Mouse (Mus musculus) liver, embryonic 11.5 days (tissue): ENCODE measurements around the gene Dock2. TPM values are rescaled to one million over a fixed set of nuclear protein-coding genes. Genes with fewer than 3 reads are reported as not detected.

Source experiments
- ATAC-seq: fragments of 200-750 bp; cut with Nextera tagmentation; replicated peaks from 2 replicates; pipeline ENCODE4 v1.8.0; 2017; ENCODE audit warnings: moderate number of reproducible peaks, mild to moderate bottlenecking, moderate TSS enrichment, moderate library complexity; ENCODE audit not compliant: low FRiP score
- DNase-seq: peaks from one replicate; pipeline ENCODE4 v3.0.0-alpha.2; 2017; ENCODE audit warnings: low spot score
- H3K27ac ChIP-seq: fragments of 300-500 bp; sonication (generic); 2 replicates; pipeline ENCODE4 v1.5.1; 2014; ENCODE audit warnings: mild to moderate bottlenecking, low read depth, low read length, control low read depth
- H3K27me3 ChIP-seq: fragments of 300-500 bp; sonication (generic); replicated peaks from 2 replicates; pipeline ENCODE4 v1.6.1; 2014; ENCODE audit warnings: low read length, mixed read lengths; ENCODE audit not compliant: control insufficient read depth, insufficient read depth
- H3K36me3 ChIP-seq: fragments of 300-500 bp; sonication (generic); 2 replicates; pipeline ENCODE4 v1.6.1; 2014; ENCODE audit warnings: mild to moderate bottlenecking, low read length, moderate library complexity, mixed read lengths; ENCODE audit not compliant: control insufficient read depth, insufficient read depth
- H3K4me1 ChIP-seq: fragments of 300-500 bp; sonication (generic); replicated peaks from 2 replicates; pipeline ENCODE4 v1.6.1; 2014; ENCODE audit warnings: low read length, mixed read lengths; ENCODE audit not compliant: control insufficient read depth, insufficient read depth
- H3K4me2 ChIP-seq: fragments of 300-500 bp; sonication (generic); 2 replicates; pipeline ENCODE4 v1.6.1; 2014; ENCODE audit warnings: mild to moderate bottlenecking, control low read depth, moderate library complexity
- H3K4me3 ChIP-seq: fragments of 300-500 bp; sonication (generic); 2 replicates; pipeline ENCODE4 v1.5.1; 2014; ENCODE audit warnings: low read depth, low read length, control low read depth
- H3K9ac ChIP-seq: fragments of 300-500 bp; sonication (generic); 2 replicates; pipeline ENCODE4 v1.6.1; 2014; ENCODE audit warnings: low read depth, low read length, control low read depth
- H3K9me3 ChIP-seq: fragments of 300-500 bp; sonication (generic); 2 replicates; pipeline ENCODE4 v1.6.1; 2016; ENCODE audit warnings: low read length, inconsistent platforms, mixed read lengths; ENCODE audit not compliant: control insufficient read depth
- WGBS: fragments of 180-500 bp; shearing (Covaris S2); extraction: QIAGEN DNeasy Blood & Tissue Kit; methylation state at CpG from one replicate; pipeline ENCODE4 v1.1.7; 2014; 5-methylcytosine and 5-hydroxymethylcytosine counted together
- polyA plus RNA-seq: library from polyadenylated mRNA; unstranded; fragments of >200 nt; fragmentation: Nextera tagmentation; extraction: Ambion mirVana; gene quantifications from 2 replicates; pipeline ENCODE4 v1.2.1, GENCODE M21; 2014

The Dock2 gene
- polyA plus RNA-seq, 1 experiment from 2014 or later: 6.6 TPM

DNA sequence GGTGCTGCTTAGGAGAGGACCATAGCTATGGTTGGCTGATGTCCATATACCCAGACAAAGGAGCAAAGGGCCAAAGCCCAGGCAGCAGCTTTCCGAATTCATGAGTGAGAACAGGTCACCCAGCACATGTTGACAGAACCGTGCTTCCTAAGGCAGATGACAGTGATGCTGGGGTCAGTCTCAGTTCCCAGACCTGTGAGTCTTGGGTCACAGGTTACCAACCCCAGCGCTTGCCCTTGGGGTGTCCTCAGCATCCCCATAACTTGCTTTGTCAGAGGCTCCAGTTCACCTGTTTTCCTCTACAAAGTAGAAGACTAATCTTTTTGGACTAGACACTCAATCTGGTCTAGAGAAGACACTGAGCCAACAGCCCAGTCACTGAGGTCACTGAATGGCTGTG, 252.7 kb downstream of the Dock2 start:
- Histone ChIP-seq H3K9me3 (no peaks in the 10 kb centered on the region), H3K4me3 (no peak overlapping the region), H3K4me1 (no peaks in the 10 kb centered on the region), H3K4me2 (no peak overlapping the region), H3K9ac (no peak overlapping the region), H3K27ac (no peak overlapping the region), H3K27me3 (no peaks in the 10 kb centered on the region), H3K36me3 (no peaks in the 10 kb centered on the region)
- 88% methylated on average over 3 of the region's 3 CpGs for WGBS
- ATAC-seq (no peak), DNase-seq (no peak)

DNA sequence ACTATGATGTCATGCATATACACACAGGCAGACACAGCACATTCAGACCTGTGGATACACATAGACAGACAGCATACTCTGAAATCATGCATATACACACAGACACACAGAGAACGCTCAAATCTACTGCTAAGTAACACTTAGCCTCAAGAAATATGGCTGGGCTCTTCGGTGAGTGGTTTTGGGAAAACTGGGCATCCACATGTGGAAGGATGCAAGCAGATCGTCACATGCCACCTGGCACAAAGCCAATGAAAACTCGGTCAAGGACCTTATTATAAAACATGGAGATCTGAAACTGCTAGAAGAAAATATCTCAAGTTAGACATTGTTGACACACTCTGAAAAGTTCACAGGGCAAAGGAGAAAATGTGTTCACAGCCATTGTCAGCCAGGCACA, 255.7 kb downstream of the Dock2 start:
- Histone ChIP-seq H3K4me2 (no peak overlapping the region), H3K4me1 (no peaks in the 10 kb centered on the region), H3K27ac (no peak overlapping the region), H3K4me3 (no peak overlapping the region), H3K27me3 (no peaks in the 10 kb centered on the region), H3K9ac (no peak overlapping the region), H3K36me3 (no peaks in the 10 kb centered on the region), H3K9me3 (no peaks in the 10 kb centered on the region)
- no peak for DNase-seq
- ATAC-seq: no peak
- WGBS: 84% methylated on average over 4 of the region's 4 CpGs

DNA sequence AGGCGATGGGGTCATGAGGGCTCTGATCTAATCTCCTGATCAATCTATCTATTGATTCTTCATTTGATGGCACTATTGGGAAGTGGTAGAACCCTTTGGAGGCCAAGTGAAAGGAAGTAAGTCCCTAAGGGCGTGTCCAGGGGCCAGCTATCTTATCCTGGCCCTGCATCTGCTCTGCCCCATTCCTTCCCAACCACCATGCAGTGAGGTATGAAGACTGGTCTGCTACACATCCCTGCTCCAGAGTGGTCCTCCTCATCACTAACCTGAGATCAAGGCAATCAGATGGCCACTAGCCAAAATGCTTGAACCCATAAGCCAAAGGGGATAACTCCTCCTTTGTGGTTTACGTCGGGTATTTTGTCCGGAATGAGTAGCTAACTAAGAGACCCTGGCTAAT, 256.5 kb downstream of the Dock2 start:
- Histone ChIP-seq H3K36me3 (no peaks in the 10 kb centered on the region), H3K27me3 (no peaks in the 10 kb centered on the region), H3K4me3 (no peak overlapping the region), H3K9me3 (no peaks in the 10 kb centered on the region), H3K27ac (no peak overlapping the region), H3K9ac (no peak overlapping the region), H3K4me1 (no peaks in the 10 kb centered on the region), H3K4me2 (no peak overlapping the region)
- ATAC-seq (peak; percentile 64; the same call in 1 of the 2 replicates), DNase-seq (no peak)
- 79% methylated on average over 5 of the region's 5 CpGs for WGBS

DNA sequence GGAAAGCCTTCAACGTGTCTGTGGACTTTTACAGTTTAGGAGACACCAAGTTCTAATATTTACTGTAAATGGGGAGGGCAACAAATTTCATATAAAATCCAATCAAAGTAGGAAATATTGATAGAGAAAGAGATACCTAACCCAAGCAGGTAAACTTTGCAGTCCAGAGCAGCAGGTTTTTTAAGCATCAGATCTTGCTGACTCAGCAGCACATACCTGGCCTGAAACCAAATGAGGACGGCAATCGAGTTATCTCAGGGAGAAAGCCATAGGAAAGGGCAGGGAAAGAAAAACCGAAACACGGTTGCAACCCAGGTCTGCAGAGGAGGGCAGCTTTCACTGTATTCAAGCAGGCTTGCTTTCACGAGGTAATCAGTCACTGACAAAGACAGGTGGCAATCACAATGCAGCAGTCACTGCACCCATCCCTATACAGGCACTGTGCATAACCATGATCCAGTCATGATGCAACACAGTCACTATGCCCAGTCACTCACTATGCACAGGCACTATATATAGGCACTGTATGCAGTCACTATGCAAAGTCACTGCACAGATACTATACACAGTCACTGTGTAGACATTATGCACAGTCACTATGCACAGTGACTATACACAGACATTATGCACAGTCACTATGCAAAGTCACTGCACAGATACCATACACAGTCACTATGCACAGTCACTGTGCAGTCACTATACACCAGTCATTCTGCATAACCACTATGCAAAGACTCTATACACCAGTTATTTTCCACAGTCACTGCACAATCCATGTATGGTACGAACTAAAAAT, 258.4 kb downstream of the Dock2 start:
- H3K4me3 ChIP-seq: no peak overlapping the region
- H3K9me3 ChIP-seq: no peaks in the 10 kb centered on the region
- DNase-seq: no peak
- H3K4me1 ChIP-seq: no peaks in the 10 kb centered on the region
- H3K4me2 ChIP-seq: no peak overlapping the region
- no peak overlapping the region for H3K27ac ChIP-seq
- 71% methylated on average over 7 of the region's 7 CpGs for WGBS
- no peaks in the 10 kb centered on the region for H3K36me3 ChIP-seq
- ATAC-seq: peak; percentile 72
- H3K27me3 ChIP-seq: no peaks in the 10 kb centered on the region
- no peak overlapping the region for H3K9ac ChIP-seq

DNA sequence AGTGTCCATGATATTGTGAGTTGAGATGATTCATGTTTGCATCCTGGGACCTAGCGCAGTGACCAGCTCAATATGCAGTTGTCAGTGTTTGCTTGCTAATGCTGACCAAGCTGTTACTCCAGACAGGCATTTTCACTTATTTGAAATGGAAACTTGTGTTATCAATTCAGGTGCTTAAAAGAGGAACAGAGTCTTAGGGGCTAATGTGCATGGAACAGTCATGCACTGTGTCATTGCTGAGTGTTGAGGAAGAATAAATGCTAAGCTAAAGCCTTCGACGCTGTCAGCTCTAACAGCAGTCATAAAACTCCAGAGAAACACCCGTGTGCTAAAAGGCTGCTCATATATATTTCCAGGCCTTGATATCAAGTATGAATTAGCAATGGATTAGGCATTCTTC, 259.1 kb downstream of the Dock2 start:
- Histone ChIP-seq H3K4me3 (no peak overlapping the region), H3K36me3 (no peaks in the 10 kb centered on the region), H3K4me2 (no peak overlapping the region), H3K9me3 (no peaks in the 10 kb centered on the region), H3K27ac (no peak overlapping the region), H3K4me1 (no peaks in the 10 kb centered on the region), H3K27me3 (no peaks in the 10 kb centered on the region), H3K9ac (no peak overlapping the region)
- no peak for DNase-seq
- WGBS: 86% methylated on average over 4 of the region's 4 CpGs
- no peak for ATAC-seq

DNA sequence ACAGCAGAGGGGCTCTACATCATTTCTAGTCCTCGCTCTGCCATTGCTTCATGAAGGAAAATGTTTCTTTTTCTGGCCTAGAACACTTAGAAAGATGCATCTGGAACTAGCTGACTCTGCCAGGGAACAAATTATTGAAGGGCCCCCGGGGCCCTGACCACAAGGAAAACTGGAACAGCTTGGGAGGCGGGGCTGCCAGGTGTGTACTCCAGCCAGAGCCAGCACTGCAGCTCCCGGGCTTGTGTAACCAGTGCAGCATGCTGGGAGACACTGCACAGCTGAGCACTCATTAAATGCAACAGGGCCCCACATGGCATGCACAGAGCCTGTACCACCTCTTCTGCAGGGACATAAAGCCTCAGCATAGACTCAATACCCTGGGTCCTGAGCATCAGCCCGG, 265.1 kb downstream of the Dock2 start:
- no peak overlapping the region for H3K4me3 ChIP-seq
- DNase-seq (no peak), ATAC-seq (no peak)
- WGBS: 70% methylated on average over 5 of the region's 5 CpGs
- peaks cover 2% of the 10 kb centered on the region; the same call in 1 of the 2 replicates for H3K4me1 ChIP-seq
- no peaks in the 10 kb centered on the region for H3K36me3 ChIP-seq
- H3K4me2 ChIP-seq: no peak overlapping the region
- no peak overlapping the region for H3K27ac ChIP-seq
- H3K9me3 ChIP-seq: no peaks in the 10 kb centered on the region
- no peaks in the 10 kb centered on the region for H3K27me3 ChIP-seq
- no peak overlapping the region for H3K9ac ChIP-seq

DNA sequence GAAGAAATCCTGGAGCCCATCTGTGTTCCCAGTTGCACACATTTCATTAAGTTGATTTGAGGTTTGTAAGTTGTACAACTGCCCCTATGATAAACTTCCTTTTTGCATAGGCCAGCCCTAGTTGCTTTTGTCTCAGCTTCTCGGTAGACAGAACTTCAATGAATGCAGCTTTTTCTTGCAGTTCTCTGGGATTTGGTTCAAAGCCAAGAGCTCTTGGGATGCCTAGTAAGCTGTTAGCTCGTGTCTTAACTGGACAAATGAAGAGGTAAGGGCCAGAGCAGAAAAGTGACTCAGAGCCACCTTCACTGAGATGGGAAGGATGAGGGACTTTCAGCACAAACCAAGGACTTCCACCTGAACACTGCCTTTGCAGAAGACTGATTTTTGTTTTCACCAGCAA, 266.7 kb downstream of the Dock2 start:
- 62% methylated on average over 2 of the region's 2 CpGs for WGBS
- ATAC-seq (no peak), DNase-seq (no peak)
- no peak overlapping the region for H3K9ac ChIP-seq
- H3K4me2 ChIP-seq: no peak overlapping the region
- H3K4me1 ChIP-seq: peaks cover 2% of the 10 kb centered on the region; the same call in 1 of the 2 replicates
- H3K27me3 ChIP-seq: no peaks in the 10 kb centered on the region
- no peaks in the 10 kb centered on the region for H3K9me3 ChIP-seq
- no peak overlapping the region for H3K27ac ChIP-seq
- no peaks in the 10 kb centered on the region for H3K36me3 ChIP-seq
- no peak overlapping the region for H3K4me3 ChIP-seq

DNA sequence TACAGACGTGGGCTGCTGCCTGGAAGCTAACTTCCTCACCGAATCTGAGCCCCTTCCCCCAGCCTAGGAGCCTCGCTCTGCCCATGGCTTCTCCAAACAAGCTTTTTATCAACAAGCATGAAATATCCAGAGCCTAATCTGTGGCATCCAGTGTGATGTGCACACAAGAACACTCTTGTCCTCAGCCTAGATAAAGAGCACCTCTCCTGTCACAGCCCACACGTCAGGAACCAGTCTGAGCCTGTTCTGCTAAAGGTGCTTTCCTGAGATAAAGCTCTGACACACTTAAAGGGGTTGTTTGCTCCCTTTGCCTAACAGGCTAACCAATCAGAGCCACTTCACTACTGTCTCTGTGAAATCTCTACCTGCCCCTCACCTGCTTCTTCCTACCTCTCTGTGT, 268.4 kb downstream of the Dock2 start:
- peak; percentile 92 for ATAC-seq
- WGBS: 16% methylated on average over 4 of the region's 4 CpGs
- no peak overlapping the region for H3K9ac ChIP-seq
- peaks cover 2% of the 10 kb centered on the region; the same call in 1 of the 2 replicates for H3K4me1 ChIP-seq
- DNase-seq: no peak
- no peak overlapping the region for H3K27ac ChIP-seq
- no peak overlapping the region for H3K4me3 ChIP-seq
- no peaks in the 10 kb centered on the region for H3K27me3 ChIP-seq
- H3K4me2 ChIP-seq: no peak overlapping the region
- H3K9me3 ChIP-seq: no peaks in the 10 kb centered on the region
- H3K36me3 ChIP-seq: no peaks in the 10 kb centered on the region

DNA sequence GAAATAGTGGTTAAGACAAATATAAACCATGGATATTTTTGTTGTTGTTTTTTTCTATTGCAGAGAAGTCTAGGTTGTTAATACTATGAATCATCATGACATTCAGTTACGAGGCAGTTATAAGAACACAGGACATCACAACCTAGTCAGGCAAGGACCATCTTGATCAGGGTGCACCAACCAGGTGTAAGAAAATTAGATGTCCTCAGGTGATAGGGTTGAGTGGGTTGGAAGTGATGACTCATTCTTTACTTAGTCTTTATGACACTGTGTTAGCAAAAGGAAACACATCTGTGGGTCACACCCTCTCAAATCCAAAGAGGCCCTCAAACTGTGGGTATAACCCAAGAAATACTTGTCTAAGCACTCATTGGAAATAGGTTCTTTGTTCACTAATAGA, 277.3 kb downstream of the Dock2 start:
- WGBS: 82% methylated on average over 1 of the region's 1 CpGs
- no peak for DNase-seq
- no peaks in the 10 kb centered on the region for H3K4me1 ChIP-seq

More for the DNA sequence above, 277.3 kb downstream of the Dock2 start:
- Histone ChIP-seq H3K9ac (no peak overlapping the region), H3K4me2 (no peak overlapping the region), H3K27me3 (no peaks in the 10 kb centered on the region), H3K9me3 (no peaks in the 10 kb centered on the region), H3K27ac (no peak overlapping the region), H3K36me3 (no peaks in the 10 kb centered on the region), H3K4me3 (no peak overlapping the region)
- no peak for ATAC-seq
